Mouse (Mus musculus): ENCODE results near the gene Nfkbiz. TPM values are rescaled to one million over a fixed set of nuclear protein-coding genes. Genes with fewer than 3 reads are reported as not detected.

Gene Nfkbiz
- polyA plus RNA-seq, 1 experiment from 2014 or later: 94.5 TPM

DNA sequence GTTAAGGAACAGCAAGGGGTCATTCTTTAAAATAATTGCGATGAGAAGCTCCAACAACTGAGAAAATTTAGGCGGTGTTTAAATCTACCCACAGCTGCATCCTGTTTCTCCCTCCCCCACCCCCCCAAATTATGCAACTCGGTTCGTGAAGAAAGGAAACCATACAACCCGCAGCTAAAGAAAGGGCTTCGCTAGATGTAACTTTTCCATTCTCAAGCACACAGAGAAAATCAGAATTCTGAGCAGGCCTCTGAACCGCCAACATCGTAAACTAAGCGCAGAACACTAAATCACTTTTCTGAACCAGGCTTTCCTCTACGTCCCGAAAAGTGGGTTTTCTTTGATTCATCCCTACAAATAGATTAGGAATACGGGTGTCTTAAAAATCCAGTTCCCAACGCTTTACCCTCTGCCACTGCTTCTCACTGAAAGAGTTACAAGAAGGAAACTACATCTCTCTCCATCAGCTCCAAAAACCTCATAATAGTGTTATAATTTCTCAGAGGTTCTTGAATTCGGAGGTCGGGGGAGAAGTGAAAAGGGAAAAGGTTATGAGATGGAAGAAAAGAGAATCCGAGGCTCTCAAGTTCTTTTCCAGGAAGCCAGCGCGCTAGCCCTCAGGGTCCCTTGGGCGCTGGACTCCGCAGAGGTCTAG is 17.7 kb downstream of the Nfkbiz start:
- ChIA-PET POLR2A (interaction anchor here (0.6 to 3.2 kb wide), 13 partner anchors 10 to 327 kb away, joined by 3 to 18 read pairs (median 4); partner anchors contain the start of gene Nfkbiz), CTCF (interaction anchor here (0.7 to 0.8 kb wide), 2 partner anchors 14 to 289 kb away, joined by 3 read pairs; no protein-coding TSS in a partner anchor)
- no peak for TF ChIP-seq CTCF (IDR thresholded peaks at IDR 0.05)
- ATAC-seq (no peak), DNase-seq (ENCODE audit: low read depth, low spot score) (no peak)
- in situ Hi-C loops (cut with MboI; ENCODE audit: low pct_unique_long_range_greater_than_20kb): no loop called here
- no peaks in the 10 kb centered on the region for H3K27me3 ChIP-seq

DNA sequence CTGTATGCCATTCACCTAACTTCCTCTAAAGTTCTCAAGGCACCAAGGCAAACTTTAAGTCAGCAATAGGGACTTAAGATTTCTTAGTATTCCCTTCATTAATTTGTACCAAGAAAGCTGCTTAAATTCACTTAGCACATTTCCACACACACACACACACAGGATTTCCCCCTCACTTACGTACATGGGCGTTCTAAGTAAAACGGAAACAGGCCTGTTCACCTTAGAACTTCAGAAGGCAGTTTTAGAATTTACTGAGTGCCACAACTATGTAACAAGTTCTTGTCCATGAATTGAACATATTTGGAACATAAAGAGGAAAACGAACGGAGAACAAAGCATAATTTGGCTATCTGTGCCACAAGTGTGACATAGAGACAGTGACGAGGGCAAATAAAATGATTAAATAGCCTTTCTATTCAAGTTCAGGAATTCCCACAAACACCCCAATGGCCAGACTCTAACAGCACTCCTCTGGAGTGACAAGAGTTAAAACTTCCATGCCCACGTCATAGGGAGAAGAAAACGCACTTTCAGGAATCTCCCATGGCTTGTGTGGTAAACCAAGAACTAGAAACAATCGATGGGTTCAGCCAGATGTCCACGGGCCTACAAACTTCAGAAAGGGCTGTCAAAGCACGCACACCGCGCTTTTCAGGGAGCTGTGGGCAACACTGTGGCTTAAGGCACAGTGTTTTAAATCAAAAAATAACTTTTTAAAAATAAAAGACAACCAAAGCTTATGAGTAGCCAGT is 18.4 kb downstream of the Nfkbiz start:
- ATAC-seq (no peak), DNase-seq (ENCODE audit: low read depth, low spot score) (no peak)
- POLR2A ChIA-PET: interaction anchor here (0.6 to 3.2 kb wide), 12 partner anchors 15 to 326 kb away, joined by 3 to 18 read pairs (median 3); no protein-coding TSS in a partner anchor
- in situ Hi-C loops (cut with MboI; ENCODE audit: low pct_unique_long_range_greater_than_20kb): no loop called here
- no peak for TF ChIP-seq CTCF (IDR thresholded peaks at IDR 0.05)
- CTCF ChIA-PET: interaction anchor here (0.7 to 0.8 kb wide), 2 partner anchors 15 to 288 kb away, joined by 3 read pairs; no protein-coding TSS in a partner anchor
- H3K27me3 ChIP-seq: no peaks in the 10 kb centered on the region

DNA sequence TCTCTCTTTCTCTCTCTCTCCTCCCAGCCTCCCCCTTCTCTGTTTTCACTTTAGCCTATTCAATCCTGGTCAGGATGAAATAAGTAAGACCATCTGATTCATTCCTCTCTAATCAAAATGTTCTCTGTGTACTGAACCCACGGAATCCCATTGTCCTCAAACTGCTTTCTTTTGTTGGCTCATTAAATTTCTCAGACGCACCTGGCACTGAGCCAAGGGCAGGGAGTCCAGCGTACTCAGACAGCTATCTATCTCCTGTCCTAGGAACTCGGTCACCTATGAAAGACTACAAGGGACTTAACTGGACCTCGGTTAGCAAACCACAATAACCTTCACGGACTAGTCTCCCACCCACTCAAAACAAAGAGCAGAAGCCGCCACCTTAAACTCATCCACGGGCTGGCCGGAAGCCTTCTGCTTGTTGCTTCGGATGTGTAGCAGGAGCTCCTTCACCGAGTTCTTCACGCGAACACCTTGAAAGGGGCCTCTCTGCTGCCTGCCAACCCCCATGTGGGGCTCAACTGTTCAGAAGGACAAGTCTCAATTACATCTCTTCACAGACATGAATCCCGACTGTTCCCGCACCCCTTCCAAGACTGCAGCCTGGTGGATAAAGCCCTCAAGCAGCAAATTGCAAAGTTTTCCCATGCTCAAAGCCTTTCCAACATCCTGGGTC is 19.4 kb downstream of the Nfkbiz start:
- ATAC-seq: no peak
- TF ChIP-seq CTCF (IDR thresholded peaks at IDR 0.05): no peak
- POLR2A ChIA-PET: interaction anchor here (0.8 to 3.2 kb wide), 8 partner anchors 11 to 299 kb away, joined by 3 to 18 read pairs (median 3); no protein-coding TSS in a partner anchor
- DNase-seq (ENCODE audit: low read depth, low spot score): no peak
- in situ Hi-C loops (cut with MboI; ENCODE audit: low pct_unique_long_range_greater_than_20kb): loop anchor here (5.0 to 10.0 kb wide), 2 partner anchors 87 to 185 kb away; no protein-coding TSS in a partner anchor
- no peaks in the 10 kb centered on the region for H3K27me3 ChIP-seq
- CTCF ChIA-PET: interaction anchor here (0.7 to 1.7 kb wide), 6 partner anchors 29 to 299 kb away, joined by 3 to 4 read pairs (median 3); no protein-coding TSS in a partner anchor

- H3K27me3 ChIP-seq: no peaks in the 10 kb centered on the region
- no peak for DNase-seq (ENCODE audit: low read depth, low spot score)
- TF ChIP-seq CTCF (IDR thresholded peaks at IDR 0.05): no peak
- ATAC-seq: no peak
- CTCF ChIA-PET: interaction anchor here (1.0 to 1.7 kb wide), 3 partner anchors 35 to 298 kb away, joined by 3 to 4 read pairs (median 3); no protein-coding TSS in a partner anchor
- POLR2A ChIA-PET: interaction anchor here (0.7 to 1.6 kb wide), 3 partner anchors 9 to 181 kb away, joined by 3 to 6 read pairs (median 3); no protein-coding TSS in a partner anchor
- in situ Hi-C loops (cut with MboI; ENCODE audit: low pct_unique_long_range_greater_than_20kb): loop anchor here (5.0 to 10.0 kb wide), 2 partner anchors 86 to 183 kb away; no protein-coding TSS in a partner anchor
Measured at GRCm38 (mm10) chr16:55817717-55818515, 20.8 kb downstream of the Nfkbiz start.

- POLR2A ChIA-PET: interaction anchor here (0.7 kb wide), 2 partner anchors 22 to 296 kb away, joined by 3 read pairs; no protein-coding TSS in a partner anchor
- in situ Hi-C loops (cut with MboI; ENCODE audit: low pct_unique_long_range_greater_than_20kb): loop anchor here (5.0 to 10.0 kb wide), 2 partner anchors 84 to 182 kb away; no protein-coding TSS in a partner anchor
- H3K27me3 ChIP-seq: no peaks in the 10 kb centered on the region
- no peak for TF ChIP-seq CTCF (IDR thresholded peaks at IDR 0.05)
- no peak for DNase-seq (ENCODE audit: low read depth, low spot score)
- CTCF ChIA-PET: no interaction called here
- peak; percentile 10 for ATAC-seq
Measured at GRCm38 (mm10) chr16:55816202-55816941, 22.3 kb downstream of the Nfkbiz start.

DNA sequence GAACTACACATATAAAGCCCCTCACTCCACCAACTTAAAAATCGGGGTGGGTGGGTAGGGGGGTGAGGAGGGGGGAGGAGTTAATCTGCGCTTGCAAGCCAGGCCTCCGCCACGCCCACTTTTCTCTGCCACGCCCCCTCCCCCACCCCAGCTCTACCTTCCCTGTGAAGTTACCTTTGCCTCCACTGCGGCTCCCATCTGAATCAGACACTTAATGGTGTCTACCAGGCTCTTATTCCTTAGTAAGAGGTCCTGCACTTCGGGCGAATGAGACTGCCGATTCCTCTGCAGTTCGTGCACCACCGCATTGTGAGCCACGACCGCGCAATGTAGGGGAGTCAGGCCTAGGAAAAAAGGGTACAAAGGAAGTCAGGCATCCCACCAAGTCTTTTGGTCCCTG is 23.2 kb downstream of the Nfkbiz start:
- TF ChIP-seq CTCF (IDR thresholded peaks at IDR 0.05): no peak
- POLR2A ChIA-PET: no interaction called here
- in situ Hi-C loops (cut with MboI; ENCODE audit: low pct_unique_long_range_greater_than_20kb): loop anchor here (5.0 to 10.0 kb wide), 2 partner anchors 83 to 181 kb away; no protein-coding TSS in a partner anchor
- DNase-seq (ENCODE audit: low read depth, low spot score) (no peak), ATAC-seq (no peak)
- H3K27me3 ChIP-seq: no peaks in the 10 kb centered on the region
- CTCF ChIA-PET: interaction anchor here (1.3 kb wide), 1 partner anchor 174 kb away, joined by 3 read pairs; no protein-coding TSS in a partner anchor

DNA sequence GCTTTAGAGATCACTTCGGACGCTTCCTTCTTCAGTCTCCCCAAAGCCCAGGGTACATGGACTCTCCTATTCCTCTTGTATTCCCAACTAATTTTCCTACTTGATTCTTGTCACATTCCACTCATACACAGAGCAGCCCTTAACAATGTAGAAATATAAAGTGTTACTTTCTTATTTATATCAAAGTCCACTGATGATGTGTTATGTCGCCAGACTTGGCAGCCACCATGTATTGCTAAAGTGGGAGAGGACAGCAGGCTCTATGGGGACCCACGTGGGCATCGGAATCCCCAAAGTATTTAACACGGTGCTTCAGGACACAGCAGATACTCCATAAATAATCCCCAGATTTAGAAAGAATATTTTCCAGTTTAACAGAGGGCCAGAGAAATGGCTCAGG is 24.0 kb downstream of the Nfkbiz start:
- H3K27me3 ChIP-seq: no peaks in the 10 kb centered on the region
- ChIA-PET CTCF (interaction anchor here (1.3 kb wide), 1 partner anchor 173 kb away, joined by 3 read pairs; no protein-coding TSS in a partner anchor), POLR2A (interaction anchor here (0.8 kb wide), 1 partner anchor 178 kb away, joined by 3 read pairs; no protein-coding TSS in a partner anchor)
- TF ChIP-seq CTCF (IDR thresholded peaks at IDR 0.05): no peak
- ATAC-seq: no peak
- in situ Hi-C loops (cut with MboI; ENCODE audit: low pct_unique_long_range_greater_than_20kb): loop anchor here (5.0 to 10.0 kb wide), 2 partner anchors 82 to 180 kb away; no protein-coding TSS in a partner anchor
- no peak for DNase-seq (ENCODE audit: low read depth, low spot score)

- no peak for TF ChIP-seq CTCF (IDR thresholded peaks at IDR 0.05)
- ChIA-PET POLR2A (interaction anchor here (0.8 to 1.8 kb wide), 3 partner anchors 30 to 282 kb away, joined by 3 to 5 read pairs (median 3); no protein-coding TSS in a partner anchor), CTCF (interaction anchor here (1.3 kb wide), 1 partner anchor 172 kb away, joined by 3 read pairs; no protein-coding TSS in a partner anchor)
- ATAC-seq (no peak), DNase-seq (ENCODE audit: low read depth, low spot score) (no peak)
- in situ Hi-C loops (cut with MboI; ENCODE audit: low pct_unique_long_range_greater_than_20kb): loop anchor here (10.0 kb wide), 1 partner anchor 179 kb away; no protein-coding TSS in a partner anchor
- no peaks in the 10 kb centered on the region for H3K27me3 ChIP-seq
Measured at GRCm38 (mm10) chr16:55813916-55814315, 24.8 kb downstream of the Nfkbiz start.
